In genomic region chr1:105891032-105891725, GRCm38 (mm10) we compare ENCODE assay signal across 7 mouse cellular contexts.
DNase-seq lines count a peak whose midpoint lies in the region; ATAC-seq and TF ChIP-seq lines count a peak whose summit lies in the region.

No protein-coding gene starts in this region.

- H3K9ac ChIP-seq in intestine, postnatal 0 days (ENCODE audit: low read depth, low read length) = no peak overlapping the region
- H3K9ac ChIP-seq in midbrain, embryonic 14.5 days (replicated peaks; ENCODE audit: low read length) = no peak overlapping the region

- H3K4me2 ChIP-seq in intestine, postnatal 0 days (replicated peaks; ENCODE audit: low read depth) = no peak overlapping the region
- H3K4me2 ChIP-seq in midbrain, embryonic 14.5 days (ENCODE audit: low read length) = no peak overlapping the region

- no peaks in the 10 kb centered on the region for H3K9me3 ChIP-seq in intestine, postnatal 0 days (ENCODE audit: control insufficient read depth)
- no peaks in the 10 kb centered on the region for H3K9me3 ChIP-seq in midbrain, embryonic 14.5 days (ENCODE audit: control insufficient read depth, low read length)

- peaks cover 9% of the 10 kb centered on the region; the same call in 1 of the 2 replicates for H3K4me1 ChIP-seq in cerebellum, adult 2 months (ENCODE audit: control insufficient read depth, insufficient read depth, low read length)
- H3K4me1 ChIP-seq in intestine, postnatal 0 days (replicated peaks; ENCODE audit: control insufficient read depth, insufficient read depth, low read length) = no peaks in the 10 kb centered on the region
- no peaks in the 10 kb centered on the region for H3K4me1 ChIP-seq in midbrain, embryonic 14.5 days (ENCODE audit: control insufficient read depth, insufficient read depth, low read length)

- no peak for TF ChIP-seq POLR2A in cerebellum, adult 2 months (IDR thresholded peaks at IDR 0.05; ENCODE audit: borderline replicate concordance, insufficient read depth, low read length)

- 32% methylated on average over 15 of the region's 15 CpGs for WGBS in cerebellum, adult 2 months
- WGBS in intestine, postnatal 0 days = 26% methylated on average over 15 of the region's 15 CpGs
- WGBS in midbrain, embryonic 14.5 days = 39% methylated on average over 15 of the region's 15 CpGs

- intact Hi-C loops in gastrocnemius, adult 2 months (cut with DNase I) = loop anchor here (1.0 to 5.0 kb wide), 4 partner anchors 56 to 506 kb away; partner anchors contain the start of gene Zcchc2
- intact Hi-C loops in left cerebral cortex, postnatal 25 days (cut with DNase I) = loop anchor here (1.0 to 5.0 kb wide), 3 partner anchors 56 to 146 kb away; partner anchors contain the start of gene Zcchc2

- ATAC-seq in intestine, postnatal 0 days = peak; percentile 53
- ATAC-seq in midbrain, embryonic 14.5 days (ENCODE audit: low FRiP score, low TSS enrichment) = peak; percentile 29; the same call in 1 of the 2 replicates

- H3K27ac ChIP-seq in cerebellum, adult 2 months (ENCODE audit: insufficient read depth, low read length) = no peak overlapping the region
- peak overlapping the region; percentile 80 for H3K27ac ChIP-seq in gastrocnemius, adult 2 months
- no peak overlapping the region for H3K27ac ChIP-seq in intestine, postnatal 0 days (ENCODE audit: low read depth, low read length)
- no peak overlapping the region for H3K27ac ChIP-seq in midbrain, embryonic 14.5 days (replicated peaks; ENCODE audit: low read depth, low read length)

- H3K27me3 ChIP-seq in cerebellum, adult 2 months (ENCODE audit: control insufficient read depth, insufficient read depth, low read length) = no peaks in the 10 kb centered on the region
- H3K27me3 ChIP-seq in intestine, postnatal 0 days (replicated peaks; ENCODE audit: control insufficient read depth, insufficient read depth, low read length) = no peaks in the 10 kb centered on the region
- H3K27me3 ChIP-seq in midbrain, embryonic 14.5 days (ENCODE audit: control insufficient read depth, insufficient read depth, low read length) = no peaks in the 10 kb centered on the region

- H3K36me3 ChIP-seq in intestine, postnatal 0 days (ENCODE audit: control insufficient read depth, insufficient read depth) = no peaks in the 10 kb centered on the region
- H3K36me3 ChIP-seq in midbrain, embryonic 14.5 days (ENCODE audit: control insufficient read depth, insufficient read depth, low read length) = no peaks in the 10 kb centered on the region

- DNase-seq in T-cell, adult 2 months (ENCODE audit: low spot score) = peak; percentile 78
- DNase-seq in cerebellum, adult 2 months = peak; percentile 81 to 89
- peak; percentile 94 for DNase-seq in gastrocnemius, adult 2 months
- DNase-seq in left cerebral cortex, postnatal 25 days (ENCODE audit: low spot score in 2 of 2) = peak; percentile 73 to 76
- peak; percentile 87 for DNase-seq in midbrain, embryonic 14.5 days
- peak; percentile 49 for DNase-seq in spleen, adult 12 weeks (ENCODE audit: low spot score)

- peak; percentile 82 for TF ChIP-seq CTCF in cerebellum, adult 2 months (IDR thresholded peaks at IDR 0.05; ENCODE audit: borderline replicate concordance, insufficient read depth, low read depth, low read length)
- TF ChIP-seq CTCF in gastrocnemius, adult 2 months (IDR thresholded peaks at IDR 0.05) = peak; percentile 94
- TF ChIP-seq CTCF in intestine, postnatal 0 days (IDR thresholded peaks at IDR 0.05; ENCODE audit: low read depth) = peak; percentile 91

- no peak overlapping the region for H3K4me3 ChIP-seq in cerebellum, adult 2 months (replicated peaks; ENCODE audit: insufficient read depth, low read depth, low read length)
- peak overlapping the region; percentile 29; the same call in 1 of the 2 replicates for H3K4me3 ChIP-seq in gastrocnemius, adult 2 months
- no peak overlapping the region for H3K4me3 ChIP-seq in intestine, postnatal 0 days (ENCODE audit: low read depth, low read length)
- H3K4me3 ChIP-seq in midbrain, embryonic 14.5 days (replicated peaks; ENCODE audit: low read depth, low read length) = no peak overlapping the region
